Mouse (Mus musculus) neural tube, embryonic 12.5 days (tissue): ENCODE results near the gene Cmss1. TPM values are rescaled to one million over a fixed set of nuclear protein-coding genes. Genes with fewer than 3 reads are reported as not detected.
A peak's percentile ranks its signal among the peaks of the same experiment; 100 is the strongest.

Experiments used
- ATAC-seq: fragments of 200-750 bp; cut with Nextera tagmentation; 2 replicates; pipeline ENCODE4 v1.8.0; 2017; ENCODE audit warnings: low read depth, mild to moderate bottlenecking, moderate TSS enrichment, moderate library complexity; ENCODE audit not compliant: low FRiP score
- H3K27ac ChIP-seq: fragments of 300-500 bp; sonication (generic); 2 replicates; pipeline ENCODE4 v1.5.1; 2016
- H3K27me3 ChIP-seq: fragments of 300-500 bp; sonication (generic); replicated peaks from 2 replicates; pipeline ENCODE4 v1.6.1; 2016; ENCODE audit warnings: mild to moderate bottlenecking
- H3K36me3 ChIP-seq: fragments of 300-500 bp; sonication (generic); 2 replicates; pipeline ENCODE4 v1.6.1; 2016; ENCODE audit warnings: mild to moderate bottlenecking
- H3K4me1 ChIP-seq: fragments of 300-500 bp; sonication (generic); 2 replicates; pipeline ENCODE4 v1.6.1; 2016
- H3K4me2 ChIP-seq: fragments of 300-500 bp; sonication (generic); replicated peaks from 2 replicates; pipeline ENCODE4 v1.6.1; 2016; ENCODE audit warnings: mild to moderate bottlenecking
- H3K4me3 ChIP-seq: fragments of 300-500 bp; sonication (generic); 2 replicates; pipeline ENCODE4 v1.5.1; 2016
- H3K9ac ChIP-seq: fragments of 300-500 bp; sonication (generic); 2 replicates; pipeline ENCODE4 v1.6.1; 2016; ENCODE audit warnings: mild to moderate bottlenecking
- H3K9me3 ChIP-seq: fragments of 300-500 bp; sonication (generic); 2 replicates; pipeline ENCODE4 v1.6.1; 2016; ENCODE audit warnings: mild to moderate bottlenecking
- WGBS: fragments of 180-500 bp; shearing (Covaris S2); methylation state at CpG from one replicate; pipeline ENCODE4 v1.1.7; 2016; 5-methylcytosine and 5-hydroxymethylcytosine counted together
- polyA plus RNA-seq: library from polyadenylated mRNA; unstranded; fragments of >200 nt; fragmentation: Nextera tagmentation; extraction: Ambion mirVana; gene quantifications from 2 replicates; pipeline ENCODE4 v1.2.1, GENCODE M21; 2016

Gene Cmss1
- polyA plus RNA-seq, 1 experiment from 2014 or later = 37.9 TPM

DNA sequence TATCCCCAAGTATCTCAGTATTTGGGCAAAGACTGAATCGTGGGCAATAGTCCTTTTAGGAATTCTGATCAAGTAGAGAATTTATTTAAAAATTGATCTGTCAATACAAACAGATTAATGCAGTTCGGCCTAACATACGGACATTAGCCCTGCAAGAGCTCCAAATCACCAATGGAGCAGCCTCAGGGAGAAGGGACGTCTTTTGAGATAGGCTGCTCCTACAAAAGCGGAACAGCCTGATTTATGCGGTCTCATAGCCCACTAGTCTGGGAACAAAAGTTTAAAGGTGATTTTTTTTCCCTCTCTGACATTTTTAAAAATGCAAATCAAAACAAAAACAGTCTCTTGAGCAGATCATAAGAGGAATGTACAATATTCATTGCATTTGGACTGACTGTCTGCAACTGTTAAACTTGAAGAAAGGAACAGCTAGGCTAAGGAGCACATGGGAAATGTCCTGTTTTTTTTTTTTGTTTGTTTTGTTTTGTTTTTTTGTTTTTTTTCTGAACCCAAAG is 51.7 kb downstream of the Cmss1 start:
- no peaks in the 10 kb centered on the region for H3K4me1 ChIP-seq
- H3K4me3 ChIP-seq = no peak overlapping the region
- H3K4me2 ChIP-seq = no peak overlapping the region
- H3K36me3 ChIP-seq = no peaks in the 10 kb centered on the region
- no peaks in the 10 kb centered on the region for H3K9me3 ChIP-seq
- no peak overlapping the region for H3K27ac ChIP-seq
- 72% methylated on average over 6 of the region's 6 CpGs for WGBS
- H3K9ac ChIP-seq = no peak overlapping the region
- H3K27me3 ChIP-seq = no peaks in the 10 kb centered on the region
- ATAC-seq = no peak

DNA sequence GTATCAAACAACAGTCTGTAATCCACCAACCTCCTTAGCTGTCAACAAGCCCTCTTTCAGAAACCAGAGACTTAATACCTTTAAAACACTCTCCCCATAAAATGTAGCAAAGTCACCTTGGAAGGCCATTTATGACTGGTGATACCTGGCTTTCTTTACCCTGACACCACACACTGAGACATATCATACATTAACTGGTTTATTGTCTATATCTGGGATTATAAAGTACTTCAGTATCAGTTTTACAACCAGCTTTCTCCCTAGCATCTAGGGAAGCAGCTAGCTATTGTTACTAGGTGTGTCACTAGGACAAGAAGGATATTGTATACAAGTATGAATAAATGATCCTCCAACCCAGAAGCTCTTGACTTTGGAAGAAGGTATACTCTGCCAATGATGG is 53.4 kb downstream of the Cmss1 start:
- ATAC-seq = no peak
- Histone ChIP-seq H3K27me3 (no peaks in the 10 kb centered on the region), H3K36me3 (no peaks in the 10 kb centered on the region), H3K27ac (no peak overlapping the region), H3K4me1 (no peaks in the 10 kb centered on the region), H3K4me2 (no peak overlapping the region), H3K9me3 (no peaks in the 10 kb centered on the region), H3K9ac (no peak overlapping the region), H3K4me3 (no peak overlapping the region)

DNA sequence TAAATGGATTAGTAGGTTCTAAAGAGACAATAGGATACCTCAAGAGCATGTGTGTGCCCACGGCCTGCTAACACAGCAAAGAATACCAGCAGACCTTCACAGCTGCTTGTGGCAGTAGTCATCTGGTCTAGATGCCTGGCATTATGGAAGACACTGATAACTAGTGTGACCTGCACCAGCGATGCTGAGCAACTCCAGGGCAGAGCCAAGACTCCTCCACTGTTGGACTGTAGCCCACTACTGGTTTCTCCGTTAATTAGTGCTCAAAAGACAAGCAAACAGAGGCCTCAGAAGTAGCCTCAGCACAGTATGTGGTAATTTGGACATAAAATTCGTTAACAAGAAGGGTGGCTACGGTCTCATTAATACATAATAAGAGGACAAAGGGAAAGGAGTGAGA is 54.0 kb downstream of the Cmss1 start:
- no peaks in the 10 kb centered on the region for H3K27me3 ChIP-seq
- WGBS = 88% methylated on average over 5 of the region's 5 CpGs

GRCm38 (mm10) chr16:57551617-57552016 is 55.0 kb downstream of the Cmss1 start:
- no peaks in the 10 kb centered on the region for H3K36me3 ChIP-seq
- no peak for ATAC-seq
- no peaks in the 10 kb centered on the region for H3K9me3 ChIP-seq
- H3K27me3 ChIP-seq = no peaks in the 10 kb centered on the region
- no peak overlapping the region for H3K4me2 ChIP-seq
- H3K27ac ChIP-seq = no peak overlapping the region
- WGBS = 70% methylated on average over 2 of the region's 2 CpGs
- H3K4me1 ChIP-seq = no peaks in the 10 kb centered on the region
- no peak overlapping the region for H3K9ac ChIP-seq
- H3K4me3 ChIP-seq = no peak overlapping the region

More for the DNA sequence above, 54.0 kb downstream of the Cmss1 start:
- Histone ChIP-seq H3K4me2 (no peak overlapping the region), H3K36me3 (no peaks in the 10 kb centered on the region), H3K9ac (no peak overlapping the region), H3K9me3 (no peaks in the 10 kb centered on the region), H3K4me3 (no peak overlapping the region), H3K27ac (no peak overlapping the region), H3K4me1 (no peaks in the 10 kb centered on the region)
- no peak for ATAC-seq

- no peak overlapping the region for H3K27ac ChIP-seq
- ATAC-seq = no peak
- no peak overlapping the region for H3K4me3 ChIP-seq
- H3K27me3 ChIP-seq = no peaks in the 10 kb centered on the region
- whole genome bisulfite sequencing = 3% methylated on average over 2 of the region's 2 CpGs
- no peaks in the 10 kb centered on the region for H3K9me3 ChIP-seq
- H3K36me3 ChIP-seq = no peaks in the 10 kb centered on the region
- H3K4me2 ChIP-seq = 0 out of 2 replicates have a peak overlapping the region, but pooled peaks have one; percentile 24
- H3K4me1 ChIP-seq = no peaks in the 10 kb centered on the region
- no peak overlapping the region for H3K9ac ChIP-seq
These were observed 55.8 kb downstream of the Cmss1 start for GRCm38 (mm10) chr16:57550817-57551216.

DNA sequence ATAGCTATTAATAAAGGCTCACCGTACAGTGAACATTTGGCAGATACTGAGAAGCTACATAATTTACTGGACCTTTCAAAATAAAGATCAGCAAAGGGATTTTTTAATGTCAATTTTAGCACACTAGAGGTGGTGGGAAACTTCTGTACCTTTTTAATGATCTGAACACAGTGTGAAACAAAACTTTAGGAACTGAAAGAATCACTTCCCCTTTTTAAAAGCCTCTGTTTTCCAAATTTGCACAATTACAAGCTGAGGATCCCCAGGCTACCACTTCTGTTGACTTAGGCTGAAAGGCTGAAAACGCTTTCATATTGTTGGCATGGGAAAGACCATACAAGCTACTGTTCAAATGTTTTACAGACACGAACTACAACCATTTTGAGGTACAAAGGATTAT is 56.6 kb downstream of the Cmss1 start:
- Histone ChIP-seq H3K9ac (no peak overlapping the region), H3K27ac (no peak overlapping the region), H3K4me1 (no peaks in the 10 kb centered on the region), H3K36me3 (no peaks in the 10 kb centered on the region), H3K9me3 (no peaks in the 10 kb centered on the region), H3K27me3 (no peaks in the 10 kb centered on the region), H3K4me3 (no peak overlapping the region), H3K4me2 (peak overlapping the region; percentile 83)
- ATAC-seq = no peak
- 33% methylated on average over 3 of the region's 3 CpGs for WGBS

- Histone ChIP-seq H3K4me1 (no peaks in the 10 kb centered on the region), H3K36me3 (no peaks in the 10 kb centered on the region), H3K4me3 (peak overlapping the region; percentile 69), H3K4me2 (peak overlapping the region; percentile 83), H3K9me3 (no peaks in the 10 kb centered on the region), H3K27ac (no peak overlapping the region), H3K9ac (peak overlapping the region; percentile 86), H3K27me3 (no peaks in the 10 kb centered on the region)
- peak; percentile 98 for ATAC-seq
- WGBS = 2% methylated on average over 64 of the region's 64 CpGs
These were observed 57.3 kb downstream of the Cmss1 start for GRCm38 (mm10) chr16:57549061-57550037.

GRCm38 (mm10) chr16:57548608-57549007 is 58.1 kb downstream of the Cmss1 start:
- Histone ChIP-seq H3K4me2 (peak overlapping the region; percentile 83), H3K4me1 (no peaks in the 10 kb centered on the region), H3K27me3 (no peaks in the 10 kb centered on the region), H3K9me3 (no peaks in the 10 kb centered on the region), H3K9ac (peak overlapping the region; percentile 86), H3K36me3 (no peaks in the 10 kb centered on the region), H3K27ac (no peak overlapping the region), H3K4me3 (peak overlapping the region; percentile 69)
- WGBS = 61% methylated on average over 2 of the region's 2 CpGs
- 0 out of 2 replicates have a peak, but pooled peaks have one; percentile 4 for ATAC-seq

DNA sequence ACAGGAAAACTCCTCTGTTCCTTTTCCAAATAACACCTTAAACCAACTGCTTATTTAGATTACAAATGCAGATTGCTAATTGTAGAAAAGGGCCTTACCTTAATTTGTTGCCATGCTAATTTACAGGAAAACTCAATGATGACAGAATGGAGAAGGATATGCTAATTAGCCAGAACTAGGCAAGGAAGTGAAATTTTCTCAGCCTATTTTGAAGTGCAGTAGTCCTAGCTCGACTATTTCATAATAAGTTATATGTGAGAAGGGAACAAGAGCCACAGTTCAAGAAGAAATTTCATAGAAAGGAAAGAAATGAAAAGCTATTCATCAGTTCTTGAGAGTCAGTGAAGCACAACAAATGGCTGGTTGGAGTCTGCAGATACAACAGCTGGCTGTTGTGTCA is 60.3 kb downstream of the Cmss1 start:
- Histone ChIP-seq H3K27me3 (no peaks in the 10 kb centered on the region), H3K27ac (no peak overlapping the region), H3K36me3 (no peaks in the 10 kb centered on the region), H3K9me3 (no peaks in the 10 kb centered on the region), H3K4me1 (no peaks in the 10 kb centered on the region), H3K4me2 (no peak overlapping the region), H3K4me3 (no peak overlapping the region), H3K9ac (no peak overlapping the region)
- 69% methylated on average over 1 of the region's 1 CpGs for WGBS
- ATAC-seq = no peak

DNA sequence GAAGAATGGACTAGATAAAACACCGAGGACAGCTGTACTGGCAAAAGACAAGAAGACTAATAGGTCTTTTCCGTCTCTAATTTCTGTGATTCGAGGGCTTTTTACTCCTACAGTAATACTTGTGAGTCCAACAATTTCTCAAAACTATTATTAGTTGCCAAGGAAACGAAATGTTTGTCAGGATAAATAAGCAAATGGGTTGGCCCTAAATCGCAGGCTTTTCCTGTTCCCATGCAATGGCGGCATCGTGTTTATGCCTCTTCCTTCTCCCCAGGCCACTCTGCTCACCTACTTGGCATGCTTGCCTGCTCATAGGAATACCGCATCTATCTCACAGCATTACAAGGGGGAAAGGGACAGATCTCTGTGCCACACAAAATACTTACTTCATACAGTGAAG is 62.2 kb downstream of the Cmss1 start:
- WGBS = 86% methylated on average over 8 of the region's 8 CpGs

DNA sequence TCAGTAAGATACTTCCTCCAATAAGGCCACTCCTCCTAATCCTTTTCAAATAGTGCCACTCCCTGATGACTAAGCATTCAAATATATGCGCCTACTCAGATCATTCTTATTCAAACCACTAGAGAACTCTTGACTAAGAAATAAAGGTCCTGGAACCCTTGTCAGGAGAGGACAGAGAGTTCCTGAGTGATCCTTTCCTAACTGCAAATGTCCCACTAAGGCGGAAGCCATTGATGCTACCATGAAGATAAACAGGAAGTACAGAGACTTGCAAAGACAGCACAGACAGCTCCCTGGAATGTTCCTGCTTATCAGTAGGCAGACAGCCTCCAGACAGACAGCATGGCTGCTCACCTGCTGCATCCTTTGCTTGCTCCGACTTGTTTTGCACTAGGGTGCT is 63.4 kb downstream of the Cmss1 start:
- no peak overlapping the region for H3K9ac ChIP-seq
- no peak overlapping the region for H3K4me3 ChIP-seq
- no peaks in the 10 kb centered on the region for H3K4me1 ChIP-seq
- 91% methylated on average over 3 of the region's 3 CpGs for WGBS
- H3K27me3 ChIP-seq = no peaks in the 10 kb centered on the region
- no peak overlapping the region for H3K27ac ChIP-seq
- H3K36me3 ChIP-seq = no peaks in the 10 kb centered on the region
- H3K4me2 ChIP-seq = no peak overlapping the region
- H3K9me3 ChIP-seq = no peaks in the 10 kb centered on the region
- ATAC-seq = no peak

More for the DNA sequence above, 62.2 kb downstream of the Cmss1 start:
- no peak overlapping the region for H3K27ac ChIP-seq
- no peaks in the 10 kb centered on the region for H3K9me3 ChIP-seq
- no peak overlapping the region for H3K4me2 ChIP-seq
- no peak overlapping the region for H3K4me3 ChIP-seq
- H3K9ac ChIP-seq = no peak overlapping the region
- ATAC-seq = no peak
- H3K4me1 ChIP-seq = no peaks in the 10 kb centered on the region
- no peaks in the 10 kb centered on the region for H3K36me3 ChIP-seq
- no peaks in the 10 kb centered on the region for H3K27me3 ChIP-seq

DNA sequence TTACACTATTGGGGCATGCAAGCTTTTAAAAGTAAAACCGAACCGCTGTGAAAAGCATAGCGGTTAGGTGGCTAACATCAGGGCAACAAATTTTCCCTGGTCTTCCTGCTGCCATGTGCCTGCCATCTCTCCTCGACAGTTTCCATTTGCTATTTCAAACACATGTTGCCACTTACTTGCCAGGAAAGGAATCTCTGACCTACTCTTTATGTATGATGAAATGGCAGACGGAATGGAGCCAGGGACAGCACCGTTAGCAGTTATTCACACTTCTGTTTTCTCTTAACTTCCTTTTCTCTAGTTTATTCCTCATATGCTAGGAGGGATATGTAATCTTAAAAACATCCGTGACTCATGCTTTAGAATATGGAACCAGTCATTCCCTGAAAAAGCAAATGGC is 70.2 kb downstream of the Cmss1 start:
- no peak overlapping the region for H3K9ac ChIP-seq
- 91% methylated on average over 7 of the region's 7 CpGs for WGBS
- no peak overlapping the region for H3K27ac ChIP-seq
- H3K4me1 ChIP-seq = peaks cover 3% of the 10 kb centered on the region; the same call in 1 of the 2 replicates
- no peaks in the 10 kb centered on the region for H3K9me3 ChIP-seq
- no peaks in the 10 kb centered on the region for H3K36me3 ChIP-seq
- no peak for ATAC-seq
- H3K4me3 ChIP-seq = no peak overlapping the region
- no peak overlapping the region for H3K4me2 ChIP-seq
- no peaks in the 10 kb centered on the region for H3K27me3 ChIP-seq
